Mouse (Mus musculus) liver, embryonic 14.5 days (tissue): ENCODE data around the gene Traf5.

Experiments
- CTCF ChIP-seq: IDR thresholded peaks from 2 replicates; pipeline ENCODE4 v1.5.1; 2016; ENCODE audit warnings: antibody characterized with exemption, low read depth, control low read depth
- EP300 ChIP-seq: IDR thresholded peaks from 2 replicates; pipeline ENCODE4 v1.6.1; 2016; ENCODE audit warnings: antibody characterized with exemption, low read depth

- TF ChIP-seq CTCF (no peak), EP300 (no peak)
Measured at GRCm38 (mm10) chr1:191981426-191982102, 110.8 kb downstream of the Traf5 start.
